Mouse (Mus musculus) cerebellum, adult 2 months (tissue): ENCODE results near the gene Cdk17.

Experiments
- CTCF ChIP-seq: fragments of 200-500 bp; IDR thresholded peaks from 2 replicates; pipeline ENCODE4 v1.5.1; 2011; ENCODE audit warnings: low read depth, mild to moderate bottlenecking, control low read depth, low read length, moderate library complexity, borderline replicate concordance; ENCODE audit not compliant: insufficient read depth
- POLR2A ChIP-seq: fragments of 200-500 bp; IDR thresholded peaks from 2 replicates; pipeline ENCODE4 v1.6.1; 2011; ENCODE audit warnings: low read length, control low read depth, borderline replicate concordance; ENCODE audit not compliant: insufficient read depth

DNA sequence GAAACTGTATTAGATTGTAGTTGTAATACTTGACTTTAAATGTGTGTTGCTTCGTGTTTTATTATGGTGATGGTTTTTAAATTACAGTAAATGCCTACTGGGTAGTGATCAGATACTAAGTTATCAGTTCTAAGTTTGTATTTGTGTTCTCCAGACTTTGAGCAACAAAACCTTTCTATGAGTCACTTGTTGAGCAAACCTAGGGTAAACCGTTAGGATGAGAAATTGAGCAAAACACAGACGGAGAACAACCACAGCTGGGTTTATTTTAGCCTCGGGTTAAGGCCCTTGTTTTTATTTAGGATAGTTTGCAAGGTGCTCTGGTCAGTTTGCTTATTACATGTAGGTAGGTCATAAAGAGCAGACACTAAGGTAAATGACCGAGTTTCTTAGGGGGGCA is 46.5 kb downstream of the Cdk17 start:
- TF ChIP-seq POLR2A (no peak), CTCF (no peak)
